Mouse (Mus musculus) embryo, embryonic 9.5 days (tissue): ENCODE measurements around the gene Bmp5.

Experiments
- DNase-seq: peaks from one replicate; pipeline ENCODE4 v3.0.0-alpha.2; 2017; ENCODE audit errors: extremely low spot score

The Bmp5 gene

GRCm38 (mm10) chr9:75839450-75839849 lies 64.3 kb downstream of the Bmp5 start:
- DNase-seq: no peak

- DNase-seq: no peak
Observed at GRCm38 (mm10) chr9:75840841-75841240, 65.7 kb downstream of the Bmp5 start.

- DNase-seq: no peak
Observed at GRCm38 (mm10) chr9:75846010-75846409, 70.8 kb downstream of the Bmp5 start.

- no peak for DNase-seq
Observed at GRCm38 (mm10) chr9:75850670-75851228, 75.6 kb downstream of the Bmp5 start.

- DNase-seq: no peak
Observed at GRCm38 (mm10) chr9:75858161-75858560, 83.0 kb downstream of the Bmp5 start.

GRCm38 (mm10) chr9:75858939-75859338 lies 83.8 kb downstream of the Bmp5 start:
- no peak for DNase-seq

- DNase-seq: no peak
Observed at GRCm38 (mm10) chr9:75870332-75871177, 95.4 kb downstream of the Bmp5 start.

GRCm38 (mm10) chr9:75876333-75876732 lies 101.2 kb downstream of the Bmp5 start:
- no peak for DNase-seq

- DNase-seq: no peak
Observed at GRCm38 (mm10) chr9:75883481-75884190, 108.5 kb downstream of the Bmp5 start.

GRCm38 (mm10) chr9:75886801-75887544 lies 111.8 kb downstream of the Bmp5 start:
- DNase-seq: no peak

GRCm38 (mm10) chr9:75896918-75897317 lies 121.8 kb downstream of the Bmp5 start:
- DNase-seq: no peak

- DNase-seq: no peak
Observed at GRCm38 (mm10) chr9:75898022-75898421, 122.9 kb downstream of the Bmp5 start.

GRCm38 (mm10) chr9:75901219-75901618 lies 126.1 kb downstream of the Bmp5 start:
- no peak for DNase-seq

- no peak for DNase-seq
Observed at GRCm38 (mm10) chr9:75905497-75905896, 130.3 kb downstream of the Bmp5 start.

- no peak for DNase-seq
Observed at GRCm38 (mm10) chr9:75910112-75910799, 135.1 kb downstream of the Bmp5 start.

GRCm38 (mm10) chr9:75911542-75911941 lies 136.4 kb downstream of the Bmp5 start:
- DNase-seq: no peak

GRCm38 (mm10) chr9:75916027-75916426 lies 140.9 kb downstream of the Bmp5 start:
- peak; percentile 57 for DNase-seq

- DNase-seq: no peak
Observed at GRCm38 (mm10) chr9:75927196-75927880, 152.2 kb downstream of the Bmp5 start.

GRCm38 (mm10) chr9:75928068-75928467 lies 152.9 kb downstream of the Bmp5 start:
- no peak for DNase-seq

- DNase-seq: no peak
Observed at GRCm38 (mm10) chr9:75944663-75945062, 169.5 kb downstream of the Bmp5 start.
